Mouse (Mus musculus) intestine, embryonic 14.5 days (tissue): ENCODE results near the gene Smg5. TPM values are rescaled to one million over a fixed set of nuclear protein-coding genes. Genes with fewer than 3 reads are reported as not detected.

Experiments
- ATAC-seq: fragments of 200-750 bp; cut with Nextera tagmentation; replicated peaks from 2 replicates; pipeline ENCODE4 v1.8.0; 2017; ENCODE audit warnings: low read depth, moderate number of reproducible peaks, moderate TSS enrichment, moderate library complexity; ENCODE audit not compliant: low FRiP score, low TSS enrichment
- DNase-seq: peaks from one replicate; pipeline ENCODE4 v3.0.0-alpha.2; 2018; ENCODE audit warnings: low spot score
- H3K27ac ChIP-seq: fragments of 300-500 bp; sonication (generic); 2 replicates; pipeline ENCODE4 v1.5.1; 2014; ENCODE audit warnings: low read depth, mild to moderate bottlenecking, control low read depth
- H3K27me3 ChIP-seq: fragments of 300-500 bp; sonication (generic); replicated peaks from 2 replicates; pipeline ENCODE4 v1.6.1; 2014; ENCODE audit warnings: low read length, control low read depth; ENCODE audit not compliant: control insufficient read depth, insufficient read depth
- H3K36me3 ChIP-seq: fragments of 300-500 bp; sonication (generic); 2 replicates; pipeline ENCODE4 v1.6.1; 2014; ENCODE audit warnings: low read length, control low read depth; ENCODE audit not compliant: control insufficient read depth, insufficient read depth
- H3K4me1 ChIP-seq: fragments of 300-500 bp; sonication (generic); replicated peaks from 2 replicates; pipeline ENCODE4 v1.6.1; 2014; ENCODE audit warnings: low read length, control low read depth, mixed read lengths; ENCODE audit not compliant: control insufficient read depth, insufficient read depth
- H3K4me2 ChIP-seq: fragments of 300-500 bp; sonication (generic); 2 replicates; pipeline ENCODE4 v1.6.1; 2014; ENCODE audit warnings: low read length
- H3K4me3 ChIP-seq: fragments of 300-500 bp; sonication (generic); 2 replicates; pipeline ENCODE4 v1.5.1; 2014; ENCODE audit warnings: low read depth, low read length, control low read depth, mixed read lengths
- H3K9ac ChIP-seq: fragments of 300-500 bp; sonication (generic); 2 replicates; pipeline ENCODE4 v1.6.1; 2014; ENCODE audit warnings: mild to moderate bottlenecking, low read length
- H3K9me3 ChIP-seq: fragments of 300-500 bp; sonication (generic); 2 replicates; pipeline ENCODE4 v1.6.1; 2016; ENCODE audit warnings: low read length, control low read depth; ENCODE audit not compliant: control insufficient read depth
- WGBS: fragments of 180-500 bp; shearing (Covaris S2); extraction: QIAGEN DNeasy Blood & Tissue Kit; methylation state at CpG from one replicate; pipeline ENCODE4 v1.1.7; 2014; 5-methylcytosine and 5-hydroxymethylcytosine counted together
- polyA plus RNA-seq: library from polyadenylated mRNA; unstranded; fragments of >200 nt; fragmentation: Nextera tagmentation; extraction: Ambion mirVana; gene quantifications from 2 replicates; pipeline ENCODE4 v1.2.1, GENCODE M21; 2014

The Smg5 gene
- polyA plus RNA-seq, 1 experiment from 2014 or later, result 39.4 TPM

- ATAC-seq (no peak), DNase-seq (no peak)
- Histone ChIP-seq H3K4me3 (peak overlapping the region; percentile 76), H3K4me2 (peak overlapping the region; percentile 66), H3K9ac (peak overlapping the region; percentile 89), H3K36me3 (peaks cover 39% of the 10 kb centered on the region), H3K9me3 (no peaks in the 10 kb centered on the region), H3K4me1 (peaks cover 22% of the 10 kb centered on the region), H3K27me3 (no peaks in the 10 kb centered on the region), H3K27ac (peak overlapping the region; percentile 94)
- WGBS, result 10% methylated on average over 7 of the region's 7 CpGs
Observed at GRCm38 (mm10) chr3:88410645-88411031, 74.6 kb downstream of the Smg5 start.

- no peaks in the 10 kb centered on the region for H3K9me3 ChIP-seq
- H3K4me3 ChIP-seq, result no peak overlapping the region
- no peaks in the 10 kb centered on the region for H3K27me3 ChIP-seq
- no peak overlapping the region for H3K9ac ChIP-seq
- H3K4me2 ChIP-seq, result no peak overlapping the region
- ATAC-seq (no peak), DNase-seq (no peak)
- WGBS, result 91% methylated on average over 4 of the region's 4 CpGs
- peaks cover 22% of the 10 kb centered on the region for H3K4me1 ChIP-seq
- no peak overlapping the region for H3K27ac ChIP-seq
- peaks cover 49% of the 10 kb centered on the region for H3K36me3 ChIP-seq
Observed at GRCm38 (mm10) chr3:88411681-88412080, 75.6 kb downstream of the Smg5 start.

Other genes with a start within 250 kb of the Smg5 start
- gene Mef2d, start 193.9 kb upstream of the Smg5 start, polyA plus RNA-seq, result 23.4 and 23.8 TPM in 2 replicates
- gene Rhbg, start 81.6 kb upstream of the Smg5 start, polyA plus RNA-seq, result 0.26 TPM in 1 of 2 replicates, not detected in the other
- gene Gm38392, start 49.0 kb upstream of the Smg5 start, polyA plus RNA-seq, result 0.28 and 0.89 TPM in 2 replicates
- gene Tsacc, start 39.3 kb upstream of the Smg5 start, polyA plus RNA-seq, result 13.3 TPM in 2 replicates
- gene Cct3, start 39.1 kb upstream of the Smg5 start, polyA plus RNA-seq, result 566 and 608 TPM in 2 replicates
- 140 and 161 TPM in 2 replicates for gene Glmp, start 11.2 kb upstream of the Smg5 start, polyA plus RNA-seq
- gene Tmem79, start 112 bp upstream of the Smg5 start, polyA plus RNA-seq, result 17.1 and 17.3 TPM in 2 replicates
- gene Paqr6, start 28.3 kb downstream of the Smg5 start, polyA plus RNA-seq, result 1.5 and 2.4 TPM in 2 replicates
- gene Bglap3, start 36.5 kb downstream of the Smg5 start, polyA plus RNA-seq, result 0.28 and 0.30 TPM in 2 replicates
- gene Bglap2, start 42.4 kb downstream of the Smg5 start, polyA plus RNA-seq, result not detected in 2 replicates
- 0.64 TPM in 1 of 2 replicates, not detected in the other for gene Bglap, start 48.2 kb downstream of the Smg5 start, polyA plus RNA-seq
- 150 and 154 TPM in 2 replicates for gene Pmf1, start 74.1 kb downstream of the Smg5 start, polyA plus RNA-seq
- gene Slc25a44, start 88.9 kb downstream of the Smg5 start, polyA plus RNA-seq, result 19.7 and 20.1 TPM in 2 replicates
- 11.1 and 13.3 TPM in 2 replicates for gene Sema4a, start 124.9 kb downstream of the Smg5 start, polyA plus RNA-seq
- gene Lmna, start 173.7 kb downstream of the Smg5 start, polyA plus RNA-seq, result 86.0 and 96.0 TPM in 2 replicates
- gene Mex3a, start 196.1 kb downstream of the Smg5 start, polyA plus RNA-seq, result 19.8 and 23.8 TPM in 2 replicates
- gene Rab25, start 212.0 kb downstream of the Smg5 start, polyA plus RNA-seq, result 55.6 and 56.9 TPM in 2 replicates
- gene Lamtor2, start 216.8 kb downstream of the Smg5 start, polyA plus RNA-seq, result 98.9 and 102 TPM in 2 replicates
- 59.0 and 60.8 TPM in 2 replicates for gene Ubqln4, start 217.5 kb downstream of the Smg5 start, polyA plus RNA-seq
- 290 and 316 TPM in 2 replicates for gene Ssr2, start 239.6 kb downstream of the Smg5 start, polyA plus RNA-seq